Mouse (Mus musculus): ENCODE results near the gene Tstd2. TPM values are rescaled to one million over a fixed set of nuclear protein-coding genes. Genes with fewer than 3 reads are reported as not detected.

Gene Tstd2
- total and polyA plus RNA-seq, 2 experiments from 2014 or later: 18.9 to 27.6 TPM

DNA sequence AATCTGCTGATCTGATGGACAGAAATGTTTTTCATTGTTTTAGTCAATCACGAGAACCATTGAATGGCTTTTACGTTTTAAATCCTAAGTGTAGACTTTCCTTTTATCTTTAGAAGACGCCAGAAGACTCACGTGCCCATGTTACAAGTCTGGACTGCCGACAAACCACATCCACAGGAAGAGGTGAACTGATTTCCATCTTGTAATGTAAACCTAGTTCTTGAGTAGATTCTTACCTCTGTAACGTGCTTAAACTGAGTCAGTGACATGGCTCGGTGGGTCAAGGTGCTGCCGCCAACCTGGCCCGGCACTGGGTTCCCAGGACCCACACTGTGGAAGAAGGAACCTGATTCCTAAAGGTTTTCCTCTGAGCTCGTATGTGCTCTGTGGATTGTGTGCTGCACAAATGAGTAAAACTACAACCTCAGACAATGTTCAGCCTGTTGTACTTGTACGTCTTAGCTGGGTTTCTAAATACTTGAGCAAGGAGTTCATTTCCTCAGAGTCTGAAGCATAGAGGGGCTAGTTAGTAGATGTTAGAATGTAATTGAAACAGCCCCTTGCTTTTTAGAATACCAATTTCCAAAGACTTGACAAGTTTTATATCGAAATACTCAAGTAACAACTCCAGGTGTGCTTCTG, 13.5 kb upstream of the Tstd2 start:
- H3K4me1 ChIP-seq (ENCODE audit: insufficient read depth, low read length): no peaks in the 10 kb centered on the region
- H3K9ac ChIP-seq (replicated peaks; ENCODE audit: low read length, poor library complexity, severe bottlenecking): no peak overlapping the region
- DNase-seq (ENCODE audit: low spot score) (no peak), ATAC-seq (ENCODE audit: low FRiP score) (no peak)
- H3K4me2 ChIP-seq (ENCODE audit: low read depth, low read length, poor library complexity, severe bottlenecking): no peak overlapping the region
- no peak overlapping the region for H3K4me3 ChIP-seq (ENCODE audit: low read depth, low read length)
- no peak overlapping the region for H3K27ac ChIP-seq (ENCODE audit: low read depth, low read length)
- TF ChIP-seq CTCF (IDR thresholded peaks at IDR 0.05): no peak
- 95% methylated on average over 12 of the region's 12 CpGs for WGBS
- no peaks in the 10 kb centered on the region for H3K27me3 ChIP-seq (ENCODE audit: insufficient read depth, low read length)
- peaks cover 59% of the 10 kb centered on the region for H3K36me3 ChIP-seq (ENCODE audit: insufficient read depth, low read length)
- no peaks in the 10 kb centered on the region for H3K9me3 ChIP-seq (ENCODE audit: low read length)

DNA sequence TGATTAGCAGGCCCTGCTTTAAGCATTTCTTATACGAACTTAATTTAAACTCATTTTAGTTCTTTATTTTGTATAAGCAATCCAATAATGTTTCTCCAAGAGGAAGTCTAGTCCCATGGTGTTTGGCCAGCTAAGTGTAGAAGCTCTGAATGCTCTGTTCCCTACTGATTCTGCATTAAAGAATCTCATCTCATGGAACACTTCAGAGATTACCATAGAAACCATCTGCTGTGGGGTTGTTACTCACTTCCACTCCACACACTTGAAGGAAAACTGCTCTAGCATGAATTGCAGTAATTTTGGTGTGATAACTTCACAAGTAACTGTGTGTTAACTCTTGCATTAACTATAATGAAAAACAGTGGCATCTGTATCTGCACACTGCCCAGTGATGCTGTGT, 8.4 kb upstream of the Tstd2 start:
- no peak overlapping the region for H3K4me2 ChIP-seq (ENCODE audit: low read depth, low read length, poor library complexity, severe bottlenecking)
- peaks cover 32% of the 10 kb centered on the region for H3K36me3 ChIP-seq (ENCODE audit: insufficient read depth, low read length)
- ATAC-seq (ENCODE audit: low FRiP score): no peak
- H3K4me1 ChIP-seq (ENCODE audit: insufficient read depth, low read length): no peaks in the 10 kb centered on the region
- no peak overlapping the region for H3K9ac ChIP-seq (replicated peaks; ENCODE audit: low read length, poor library complexity, severe bottlenecking)
- no peak overlapping the region for H3K27ac ChIP-seq (ENCODE audit: low read depth, low read length)
- H3K9me3 ChIP-seq (ENCODE audit: low read length): no peaks in the 10 kb centered on the region
- TF ChIP-seq CTCF (IDR thresholded peaks at IDR 0.05): no peak
- no peaks in the 10 kb centered on the region for H3K27me3 ChIP-seq (ENCODE audit: insufficient read depth, low read length)
- no peak overlapping the region for H3K4me3 ChIP-seq (ENCODE audit: low read depth, low read length)
- WGBS: 85% methylated on average over 1 of the region's 1 CpGs
- DNase-seq (ENCODE audit: low spot score): no peak

DNA sequence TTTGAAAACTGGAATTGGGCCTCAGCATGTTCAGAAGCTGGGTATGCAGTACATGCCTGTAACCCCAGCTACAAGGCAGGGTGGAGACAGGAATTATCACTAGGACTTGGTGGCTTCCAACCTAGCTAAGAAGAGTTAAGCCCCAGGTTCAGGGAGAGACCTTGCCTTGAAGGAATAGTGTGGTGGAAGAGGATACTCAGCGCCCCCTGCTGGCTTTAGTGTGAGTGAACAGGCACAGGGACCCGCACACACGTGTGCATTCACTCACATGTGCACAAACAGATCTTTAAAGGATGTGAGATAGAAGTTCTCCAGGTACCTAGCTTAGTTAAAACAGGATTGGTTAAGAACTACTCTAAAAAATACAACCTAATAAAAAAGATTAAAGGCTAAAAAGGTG, 5.8 kb upstream of the Tstd2 start:
- TF ChIP-seq CTCF (IDR thresholded peaks at IDR 0.05): peak; percentile 50
- 70% methylated on average over 3 of the region's 3 CpGs for WGBS

DNA sequence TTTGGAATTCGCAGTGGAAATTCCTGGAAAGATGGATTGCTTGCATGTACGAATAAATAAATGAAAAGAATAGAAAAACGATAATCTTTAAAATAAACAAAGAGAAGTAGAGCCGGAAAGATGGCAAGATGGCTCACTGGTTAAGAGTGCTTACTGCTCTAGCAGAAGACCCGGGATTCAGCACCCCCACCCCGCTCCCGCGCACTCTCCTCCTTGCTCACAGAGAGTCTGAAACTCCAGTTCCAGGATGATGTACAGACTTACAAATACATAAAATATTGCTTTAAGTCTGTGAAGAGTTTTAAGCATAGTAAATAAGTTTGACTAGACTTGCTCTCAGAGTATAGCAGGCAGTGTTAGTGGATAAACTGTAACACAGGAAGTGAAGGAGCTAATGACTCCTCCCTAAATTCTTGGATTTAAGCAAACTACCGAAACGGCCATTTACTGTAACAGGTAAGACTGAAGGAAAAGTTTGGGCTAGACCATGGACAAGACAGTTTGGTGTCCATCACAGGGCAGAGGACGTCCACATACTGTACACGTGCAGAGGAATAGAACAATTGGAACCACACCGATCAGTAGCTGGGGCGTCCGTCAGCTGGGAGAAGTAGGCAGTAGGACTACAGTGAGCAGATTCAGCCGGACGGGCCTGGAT, 736 bp downstream of the Tstd2 start:
- Histone ChIP-seq H3K27me3 (ENCODE audit: insufficient read depth, low read length) (no peaks in the 10 kb centered on the region), H3K9ac (replicated peaks; ENCODE audit: low read length, poor library complexity, severe bottlenecking) (peak overlapping the region; percentile 89), H3K27ac (ENCODE audit: low read depth, low read length) (peak overlapping the region; percentile 92), H3K4me2 (ENCODE audit: low read depth, low read length, poor library complexity, severe bottlenecking) (peak overlapping the region; percentile 65), H3K4me3 (ENCODE audit: low read depth, low read length) (peak overlapping the region; percentile 81), H3K36me3 (ENCODE audit: insufficient read depth, low read length) (peaks cover 11% of the 10 kb centered on the region), H3K9me3 (ENCODE audit: low read length) (no peaks in the 10 kb centered on the region), H3K4me1 (ENCODE audit: insufficient read depth, low read length) (peaks cover 15% of the 10 kb centered on the region)
- ATAC-seq (ENCODE audit: low FRiP score): peak; percentile 71
- peak; percentile 36 for DNase-seq (ENCODE audit: low spot score)
- TF ChIP-seq CTCF (IDR thresholded peaks at IDR 0.05): no peak
- 9% methylated on average over 17 of the region's 17 CpGs for WGBS

More for the DNA sequence above, 5.8 kb upstream of the Tstd2 start:
- ATAC-seq (ENCODE audit: low FRiP score): no peak
- Histone ChIP-seq H3K4me2 (ENCODE audit: low read depth, low read length, poor library complexity, severe bottlenecking) (no peak overlapping the region), H3K4me1 (ENCODE audit: insufficient read depth, low read length) (peaks cover 10% of the 10 kb centered on the region), H3K27me3 (ENCODE audit: insufficient read depth, low read length) (no peaks in the 10 kb centered on the region), H3K9me3 (ENCODE audit: low read length) (no peaks in the 10 kb centered on the region), H3K9ac (replicated peaks; ENCODE audit: low read length, poor library complexity, severe bottlenecking) (no peak overlapping the region), H3K36me3 (ENCODE audit: insufficient read depth, low read length) (peaks cover 15% of the 10 kb centered on the region), H3K4me3 (ENCODE audit: low read depth, low read length) (no peak overlapping the region), H3K27ac (ENCODE audit: low read depth, low read length) (no peak overlapping the region)
- no peak for DNase-seq (ENCODE audit: low spot score)

DNA sequence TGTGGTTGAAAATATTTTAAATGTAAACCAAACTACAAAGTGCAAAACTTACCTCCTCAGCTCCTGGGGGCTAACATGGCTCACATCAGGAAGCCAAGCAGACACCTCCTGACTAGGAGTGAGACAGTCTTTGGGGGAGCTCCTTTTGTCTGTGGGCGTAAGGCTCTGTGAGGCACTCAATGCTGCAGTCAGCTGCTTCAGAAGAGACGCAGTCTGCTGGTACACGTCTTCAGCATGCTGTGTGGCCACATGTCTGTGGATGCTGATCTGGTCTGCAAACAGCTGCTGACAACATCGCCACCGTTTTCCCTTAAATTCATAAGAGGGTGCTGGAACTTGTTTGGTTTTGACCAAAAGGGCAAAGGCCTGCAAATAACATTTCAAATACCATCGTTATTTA, 6.7 kb downstream of the Tstd2 start:
- no peaks in the 10 kb centered on the region for H3K4me1 ChIP-seq (ENCODE audit: insufficient read depth, low read length)
- no peaks in the 10 kb centered on the region for H3K9me3 ChIP-seq (ENCODE audit: low read length)
- H3K27me3 ChIP-seq (ENCODE audit: insufficient read depth, low read length): no peaks in the 10 kb centered on the region
- TF ChIP-seq CTCF (IDR thresholded peaks at IDR 0.05): no peak
- no peak overlapping the region for H3K27ac ChIP-seq (ENCODE audit: low read depth, low read length)
- peaks cover 28% of the 10 kb centered on the region for H3K36me3 ChIP-seq (ENCODE audit: insufficient read depth, low read length)
- no peak overlapping the region for H3K9ac ChIP-seq (replicated peaks; ENCODE audit: low read length, poor library complexity, severe bottlenecking)
- no peak for DNase-seq (ENCODE audit: low spot score)
- no peak overlapping the region for H3K4me2 ChIP-seq (ENCODE audit: low read depth, low read length, poor library complexity, severe bottlenecking)
- ATAC-seq (ENCODE audit: low FRiP score): no peak
- 83% methylated on average over 6 of the region's 6 CpGs for WGBS
- H3K4me3 ChIP-seq (ENCODE audit: low read depth, low read length): no peak overlapping the region

DNA sequence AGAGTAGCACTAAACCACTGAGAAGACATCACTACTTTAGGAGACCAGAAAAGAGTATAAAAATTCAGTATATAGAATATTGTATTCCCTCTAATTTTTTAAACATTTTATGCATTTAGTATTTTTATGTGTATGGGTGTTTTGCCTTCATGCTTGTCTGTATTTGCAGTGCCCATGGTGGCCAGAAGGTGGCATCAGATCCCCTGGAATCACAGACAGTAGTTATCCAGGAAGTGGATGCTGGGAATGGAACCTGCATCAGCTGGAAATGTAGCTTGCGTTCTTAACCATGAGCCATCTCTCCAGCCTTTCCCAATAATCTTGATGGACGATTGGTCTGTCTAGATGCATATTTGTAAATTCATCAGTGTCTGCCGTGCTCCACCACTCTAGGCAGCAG, 8.3 kb downstream of the Tstd2 start:
- H3K9me3 ChIP-seq (ENCODE audit: low read length): no peaks in the 10 kb centered on the region
- DNase-seq (ENCODE audit: low spot score) (peak; percentile 54), ATAC-seq (ENCODE audit: low FRiP score) (no peak)
- WGBS: 72% methylated on average over 3 of the region's 3 CpGs
- H3K4me3 ChIP-seq (ENCODE audit: low read depth, low read length): no peak overlapping the region
- TF ChIP-seq CTCF (IDR thresholded peaks at IDR 0.05): peak; percentile 81
- H3K36me3 ChIP-seq (ENCODE audit: insufficient read depth, low read length): peaks cover 35% of the 10 kb centered on the region
- no peaks in the 10 kb centered on the region for H3K4me1 ChIP-seq (ENCODE audit: insufficient read depth, low read length)
- no peak overlapping the region for H3K27ac ChIP-seq (ENCODE audit: low read depth, low read length)
- H3K4me2 ChIP-seq (ENCODE audit: low read depth, low read length, poor library complexity, severe bottlenecking): no peak overlapping the region
- no peaks in the 10 kb centered on the region for H3K27me3 ChIP-seq (ENCODE audit: insufficient read depth, low read length)
- H3K9ac ChIP-seq (replicated peaks; ENCODE audit: low read length, poor library complexity, severe bottlenecking): no peak overlapping the region

All from midbrain, postnatal 0 days (tissue).